Mouse (Mus musculus): ENCODE data around the gene Ptpn22. TPM values are rescaled to one million over a fixed set of nuclear protein-coding genes. Genes with fewer than 3 reads are reported as not detected.

The Ptpn22 gene
- total RNA-seq, 2 experiments from 2014 or later: 1.0 to 1.3 TPM

- no peak for DNase-seq (ENCODE audit: low spot score in 2 of 2)
These were observed 2.4 kb upstream of the Ptpn22 start for GRCm38 (mm10) chr3:103857036-103857805.

GRCm38 (mm10) chr3:103857977-103858563, 1.5 kb upstream of the Ptpn22 start:
- DNase-seq (ENCODE audit: low spot score in 2 of 2): no peak

- no peak for DNase-seq (ENCODE audit: low spot score in 2 of 2)
These were observed 326 bp downstream of the Ptpn22 start for GRCm38 (mm10) chr3:103859851-103860391.

GRCm38 (mm10) chr3:103862721-103863220, 3.2 kb downstream of the Ptpn22 start:
- no peak for DNase-seq (ENCODE audit: low spot score in 2 of 2)

- no peak for DNase-seq (ENCODE audit: low spot score in 2 of 2)
These were observed 4.6 kb downstream of the Ptpn22 start for GRCm38 (mm10) chr3:103864200-103864599.

- DNase-seq (ENCODE audit: low spot score in 2 of 2): no peak
These were observed 7.9 kb downstream of the Ptpn22 start for GRCm38 (mm10) chr3:103867424-103867971.

- DNase-seq (ENCODE audit: low spot score in 2 of 2): no peak
These were observed 8.4 kb downstream of the Ptpn22 start for GRCm38 (mm10) chr3:103868008-103868407.

GRCm38 (mm10) chr3:103872663-103873098, 13.1 kb downstream of the Ptpn22 start:
- no peak for DNase-seq (ENCODE audit: low spot score in 2 of 2)

- DNase-seq (ENCODE audit: low spot score in 2 of 2): no peak
These were observed 14.7 kb downstream of the Ptpn22 start for GRCm38 (mm10) chr3:103874329-103874728.

- DNase-seq (ENCODE audit: low spot score in 2 of 2): peak in 1 of 2 experiments; percentile 2
These were observed 26.4 kb downstream of the Ptpn22 start for GRCm38 (mm10) chr3:103885946-103886345.

- DNase-seq (ENCODE audit: low spot score in 2 of 2): peak; percentile 38 to 66
These were observed 28.0 kb downstream of the Ptpn22 start for GRCm38 (mm10) chr3:103887581-103887980.

- no peak for DNase-seq (ENCODE audit: low spot score in 2 of 2)
These were observed 33.8 kb downstream of the Ptpn22 start for GRCm38 (mm10) chr3:103893374-103893773.

GRCm38 (mm10) chr3:103904705-103905104, 45.1 kb downstream of the Ptpn22 start:
- no peak for DNase-seq (ENCODE audit: low spot score in 2 of 2)

- DNase-seq (ENCODE audit: low spot score in 2 of 2): no peak
These were observed 47.9 kb downstream of the Ptpn22 start for GRCm38 (mm10) chr3:103907335-103908030.

- no peak for DNase-seq (ENCODE audit: low spot score in 2 of 2)
These were observed 49.2 kb downstream of the Ptpn22 start for GRCm38 (mm10) chr3:103908781-103909180.

- no peak for DNase-seq (ENCODE audit: low spot score in 2 of 2)
These were observed 53.9 kb downstream of the Ptpn22 start for GRCm38 (mm10) chr3:103913451-103913961.

GRCm38 (mm10) chr3:103914010-103914669, 54.5 kb downstream of the Ptpn22 start, which contains the start of gene Rsbn1:
Gene Rsbn1, plus strand, starts transcription at chr3:103914120.
- DNase-seq (ENCODE audit: low spot score in 2 of 2): peak; percentile 94 to 97

- peak; percentile 32 to 50 for DNase-seq (ENCODE audit: low spot score in 2 of 2)
These were observed 55.3 kb downstream of the Ptpn22 start for GRCm38 (mm10) chr3:103914732-103915508.

GRCm38 (mm10) chr3:103915509-103915896, 55.9 kb downstream of the Ptpn22 start:
- DNase-seq (ENCODE audit: low spot score in 2 of 2): no peak

Measured in left cerebral cortex, adult 18-20 months (tissue).